Mouse (Mus musculus) MEL-GATA-1-ER (cell line): ENCODE measurements at regions not wholly inside any gene's neighbourhood (a gene's known extent, or its start where the extent isn't known, plus 50 kb on each side); places are given as distances from the start of the nearest gene placed in this dataset.
"Not testable (repeated sequence)": the region's sequence is repeated elsewhere in the genome, so short reads cannot be mapped to it uniquely, and the experiment has no call there.

Source experiments
- DNase-seq: peaks from one replicate; pipeline ENCODE4 v3.0.0-alpha.2; 2012; ENCODE audit warnings: low read depth; ENCODE audit errors: extremely low read depth

DNA sequence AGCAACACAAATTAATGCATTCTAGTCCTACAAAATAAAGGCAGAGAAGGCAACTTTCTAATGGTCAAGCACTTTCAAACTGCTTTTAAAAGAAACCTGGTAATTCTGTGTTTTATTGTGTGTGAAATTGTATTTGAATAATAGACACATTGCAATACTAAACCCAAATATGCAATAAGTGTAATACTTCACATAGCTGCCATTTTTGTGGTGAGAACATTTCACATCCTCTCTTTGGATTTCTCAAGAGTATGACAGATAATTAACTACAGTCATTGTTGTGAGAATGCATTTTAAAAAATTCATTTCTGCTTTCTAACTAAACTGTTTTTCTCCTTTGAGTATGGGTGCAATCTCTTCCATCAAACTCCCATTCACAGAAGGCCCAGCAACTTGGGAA, 256.4 kb downstream of the Sema3d start:
- no peak for DNase-seq

DNA sequence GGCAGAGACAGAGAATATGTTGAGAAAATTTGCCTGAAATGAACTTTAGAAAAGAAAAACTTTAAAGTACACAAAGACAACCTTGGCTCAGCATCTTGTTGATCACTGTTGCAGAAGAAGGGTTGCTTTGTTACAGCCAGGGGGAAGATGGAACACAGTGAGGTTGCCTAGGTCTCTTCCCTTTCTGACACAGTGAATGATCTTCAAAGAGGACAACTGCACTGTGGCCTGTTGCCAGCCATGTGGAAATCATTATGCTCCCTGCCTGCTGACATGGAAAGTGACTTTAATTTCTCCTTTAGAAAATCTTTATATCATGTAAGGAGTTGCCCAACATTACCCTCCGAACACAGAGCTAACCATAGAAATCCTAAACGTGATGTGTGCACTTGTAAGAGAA, 263.1 kb downstream of the Sema3d start:
- DNase-seq, result no peak

DNA sequence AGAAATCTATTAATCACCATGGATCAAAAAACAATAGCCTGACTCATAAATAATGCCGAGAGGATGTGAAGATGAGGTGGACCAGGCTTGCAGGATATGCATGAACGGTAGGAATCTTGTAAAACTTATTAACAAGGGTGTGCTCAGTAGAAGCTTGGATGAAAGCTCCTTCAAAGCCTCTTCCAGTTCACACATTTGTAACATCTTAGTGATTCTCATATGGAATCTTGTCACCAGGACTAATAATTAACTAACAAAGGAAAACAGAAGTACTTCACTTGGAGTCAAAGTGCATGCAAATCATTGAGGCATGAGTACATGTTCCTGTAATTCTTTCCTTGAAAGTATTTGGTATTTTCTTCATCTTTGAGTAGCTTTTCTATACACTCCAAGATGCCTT, 290.5 kb downstream of the Sema3d start:
- DNase-seq, result no peak

DNA sequence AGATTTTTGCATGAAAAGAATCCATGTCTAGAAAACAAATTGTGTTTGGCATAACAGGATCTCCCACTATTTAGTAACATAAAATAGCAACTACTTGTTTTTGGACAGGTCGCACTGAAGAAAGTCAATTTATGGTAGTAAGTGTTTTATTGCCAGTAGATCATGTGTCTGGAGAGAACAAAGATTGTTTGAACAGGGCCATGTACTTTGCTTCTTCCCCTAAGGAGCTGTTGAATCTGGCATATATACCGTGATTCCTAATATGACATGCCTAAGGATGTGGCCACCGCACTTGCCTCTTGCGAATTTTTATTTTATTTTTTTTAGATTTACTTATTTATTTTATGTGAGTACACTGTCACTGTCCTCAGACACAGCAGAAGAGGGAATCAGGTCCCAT, 290.9 kb downstream of the Sema3d start:
- DNase-seq, result no peak

DNA sequence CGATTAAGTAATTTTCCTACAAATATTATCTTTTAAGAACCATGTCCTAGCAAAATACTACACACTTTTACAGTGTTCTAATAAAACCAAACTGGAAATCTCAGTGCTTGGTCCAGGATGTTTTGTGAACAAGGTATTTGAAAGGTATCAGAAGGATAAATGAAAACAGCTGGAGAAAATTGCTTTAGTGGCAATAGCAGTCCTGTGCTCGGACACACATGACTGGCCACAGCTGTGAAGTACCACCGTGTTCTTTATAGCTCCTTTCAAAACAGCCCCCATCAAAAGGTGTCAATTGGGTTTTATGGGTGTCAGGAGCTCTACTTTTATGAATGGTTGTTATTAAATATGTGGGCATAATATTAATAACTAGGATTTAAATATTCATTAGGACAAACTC, 293.5 kb downstream of the Sema3d start:
- no peak for DNase-seq

DNA sequence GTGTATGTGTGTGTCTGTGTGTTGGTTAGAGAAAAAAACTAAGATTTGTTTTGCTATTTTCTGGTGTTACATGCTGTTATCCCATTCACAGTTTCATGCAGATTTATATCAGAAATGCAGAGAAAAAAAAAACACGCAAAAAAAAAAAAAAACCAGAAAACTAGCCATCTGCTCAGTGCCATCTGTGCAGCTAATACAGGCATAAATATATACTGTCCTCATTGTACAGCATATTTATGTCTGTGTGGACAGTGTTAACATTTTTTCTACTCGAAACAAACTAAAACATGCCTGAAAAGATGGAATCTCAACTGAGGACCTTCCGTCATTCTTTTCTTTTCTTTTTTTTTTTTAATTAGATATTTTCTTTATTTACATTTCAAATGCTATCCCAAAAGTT, 331.7 kb downstream of the Sema3d start:
- DNase-seq, result no peak

DNA sequence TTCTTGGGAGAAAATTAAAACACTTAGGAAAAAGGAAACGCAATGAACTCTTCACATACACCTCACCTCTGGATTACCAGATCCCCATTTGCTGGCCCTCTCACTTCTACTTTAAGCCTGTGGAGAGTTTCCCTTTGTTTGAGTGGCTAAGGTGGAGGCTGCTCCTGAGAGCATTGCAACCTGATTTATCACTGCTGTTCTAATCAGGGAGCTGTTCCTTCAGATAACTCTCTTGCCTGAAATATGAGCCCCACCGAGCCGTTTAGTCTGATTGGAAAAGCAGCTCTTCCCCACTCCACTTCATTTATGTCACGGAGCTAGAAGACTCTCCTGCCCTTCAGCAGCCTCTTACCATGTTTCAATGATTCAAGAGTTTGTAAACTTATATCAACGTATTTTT, 368.3 kb downstream of the Sema3d start:
- DNase-seq, result no peak

DNA sequence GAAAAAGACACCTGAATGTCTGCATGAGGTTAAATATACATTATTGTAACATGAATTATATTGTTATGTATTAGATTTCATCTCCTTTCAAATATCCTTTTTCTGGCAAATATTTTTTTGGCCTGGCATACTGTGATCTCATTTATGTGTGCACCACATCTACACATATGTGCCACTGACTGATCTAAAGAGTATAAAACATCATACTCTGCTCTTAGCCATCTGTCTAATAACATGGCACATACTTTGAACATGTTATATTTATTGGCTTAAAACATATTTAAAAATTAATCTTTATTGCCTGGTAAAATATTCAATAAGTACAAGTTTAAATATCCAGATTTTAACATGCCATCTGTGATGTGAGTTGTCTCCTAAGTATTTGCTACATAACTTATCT, 365.6 kb upstream of the Sema3a start:
- DNase-seq, result no peak

DNA sequence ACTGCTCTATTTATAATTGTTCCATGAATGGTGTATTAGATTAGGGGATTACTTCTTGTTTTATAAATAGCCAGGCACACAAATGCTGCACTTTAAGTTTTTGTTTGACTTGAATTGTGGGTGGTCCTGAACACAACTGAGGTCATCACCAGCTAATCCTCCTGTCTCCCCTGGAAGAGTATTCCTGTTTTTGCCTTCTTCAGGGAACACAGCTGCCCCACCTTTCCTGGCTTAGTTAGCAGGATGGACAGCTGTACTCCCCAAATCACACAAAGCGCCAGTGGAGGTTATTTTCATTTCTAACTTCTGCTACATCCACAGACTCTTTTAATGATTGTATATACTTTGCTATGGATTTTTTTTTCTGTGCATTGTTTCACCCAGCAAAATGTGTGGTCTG, 357.8 kb upstream of the Sema3a start:
- no peak for DNase-seq

DNA sequence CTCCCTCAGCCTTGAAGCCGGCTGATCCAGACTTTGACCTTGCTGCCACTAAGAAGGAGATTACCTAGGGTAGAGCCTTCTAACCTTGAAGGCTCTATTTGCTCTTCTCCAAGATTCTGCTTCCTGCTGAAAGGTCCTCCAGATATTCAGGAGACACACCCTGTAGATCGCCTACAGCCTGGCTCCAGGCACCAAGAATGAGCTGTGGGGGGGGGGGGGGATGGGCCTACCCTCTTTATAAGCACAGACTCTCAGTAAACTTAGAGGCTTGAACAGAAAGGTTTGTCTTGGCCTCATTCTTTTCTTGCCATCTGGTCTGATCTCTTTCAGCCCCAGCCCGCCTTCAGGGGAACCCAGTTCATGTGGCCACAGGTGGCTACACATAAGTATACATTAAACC, 342.5 kb upstream of the Sema3a start:
- DNase-seq, result no peak

DNA sequence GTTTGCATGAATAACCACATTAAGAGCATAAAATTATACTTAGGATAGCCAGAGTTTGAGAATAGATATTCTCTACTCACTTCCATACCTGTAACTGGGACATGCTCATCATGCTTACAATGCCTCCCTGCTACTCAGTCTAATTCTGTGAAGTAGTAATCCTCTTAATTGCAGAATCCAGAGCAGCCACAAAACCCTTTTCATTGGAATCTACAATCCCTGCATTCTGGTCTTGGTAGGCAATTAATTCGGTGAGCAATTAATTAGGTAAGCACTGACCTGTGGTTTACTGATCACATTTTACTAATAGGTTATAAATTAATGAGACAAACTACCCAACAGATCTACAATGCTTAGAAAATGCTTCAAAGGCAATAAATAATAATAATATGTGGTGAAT, 316.5 kb upstream of the Sema3a start:
- no peak for DNase-seq

DNA sequence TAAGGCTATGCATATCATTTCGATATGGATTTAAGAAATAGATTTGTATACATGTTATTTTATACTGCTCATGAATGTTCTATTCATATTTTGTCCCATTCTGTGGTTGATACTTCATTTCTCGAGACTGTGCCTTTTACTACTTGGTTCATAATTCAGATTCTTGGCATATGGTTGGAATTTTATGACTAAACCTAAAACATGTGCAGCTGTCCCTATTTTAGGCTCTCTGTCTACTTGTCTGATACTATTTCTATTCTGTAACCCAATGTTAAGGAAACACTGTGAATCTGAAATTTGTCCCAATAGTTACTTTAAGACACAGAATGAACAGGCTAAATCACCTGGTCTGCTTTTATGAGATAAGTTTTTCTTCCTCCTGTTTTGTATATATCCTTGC, 315.3 kb upstream of the Sema3a start:
- no peak for DNase-seq

DNA sequence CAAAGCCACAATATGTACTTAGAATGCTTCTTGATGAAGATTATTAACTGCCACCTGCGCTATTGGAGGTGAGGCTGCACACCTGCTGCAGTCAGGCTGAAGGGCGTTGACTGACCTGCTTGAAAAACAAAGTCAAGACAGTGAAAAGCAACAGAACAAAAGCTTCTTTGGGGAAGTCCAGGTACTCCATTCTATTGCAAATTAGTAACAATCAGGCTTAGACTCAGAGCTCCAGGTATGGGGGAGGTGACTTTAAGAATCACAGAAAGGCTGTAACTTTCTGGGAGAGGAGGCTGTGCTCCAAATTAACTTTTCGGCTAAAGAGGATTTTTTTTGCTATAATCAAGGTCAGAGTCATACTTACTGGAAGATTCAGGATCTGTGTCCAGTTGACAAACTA, 278.0 kb upstream of the Sema3a start:
- not testable (repeated sequence) for DNase-seq

DNA sequence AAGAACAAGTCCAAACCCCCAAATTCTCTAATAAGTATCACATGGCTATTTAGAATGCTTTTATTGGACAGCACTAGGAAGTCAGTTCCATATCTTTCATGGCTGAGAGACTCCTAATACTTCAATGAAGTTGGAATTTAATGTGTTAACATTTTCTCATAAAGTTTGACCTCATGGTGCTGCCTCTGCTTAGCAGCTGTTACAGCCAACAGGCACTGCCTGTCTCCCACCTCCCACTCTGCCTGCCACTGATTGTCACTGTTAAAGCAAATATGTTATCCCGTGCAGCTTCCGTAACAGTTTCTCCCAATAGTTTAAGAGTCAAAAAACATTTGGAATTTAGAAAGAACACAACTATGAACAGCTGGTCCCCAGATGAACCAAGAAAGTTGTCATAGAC, 268.3 kb upstream of the Sema3a start:
- DNase-seq, result no peak

DNA sequence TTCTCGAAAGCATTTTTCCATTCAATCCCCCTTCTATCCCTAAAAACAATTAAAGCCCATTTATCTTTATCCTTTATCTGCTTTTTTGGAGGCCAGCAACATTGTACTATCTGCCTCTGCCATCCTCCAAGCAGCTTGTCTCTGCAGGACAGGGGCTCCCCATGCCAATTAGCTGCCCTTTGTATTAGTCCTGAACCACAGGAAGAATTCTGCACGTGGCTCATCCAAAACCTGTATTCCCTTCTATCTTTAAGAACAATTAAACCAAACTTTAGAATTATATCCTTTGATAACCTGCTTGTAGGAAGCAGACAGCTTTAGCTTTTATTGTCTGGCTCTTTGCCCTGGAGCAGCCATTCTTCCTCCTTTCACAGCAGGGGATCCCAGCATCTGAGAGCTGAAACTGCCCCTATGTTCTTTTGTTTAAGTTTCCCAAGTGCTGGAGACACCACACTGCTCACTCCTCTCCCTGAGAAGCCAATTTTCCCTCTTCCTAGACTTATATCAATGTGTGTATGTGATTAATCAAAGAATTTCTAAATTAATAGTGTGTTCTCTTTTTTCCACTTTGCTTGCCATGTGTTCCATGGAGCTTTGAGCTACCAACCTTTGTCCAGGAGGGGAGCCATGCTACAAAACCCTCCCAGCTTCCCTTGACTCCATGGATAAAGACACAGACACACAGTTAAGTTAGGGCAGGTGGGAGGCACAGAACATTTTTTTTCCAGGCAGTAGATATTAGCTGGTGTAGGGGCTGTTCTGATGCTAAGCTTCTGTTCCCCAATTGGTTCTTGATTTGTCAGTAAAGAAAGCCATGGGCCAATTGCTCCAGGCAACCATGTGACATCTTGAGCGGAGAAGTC, 256.6 kb upstream of the Sema3a start:
- no peak for DNase-seq

DNA sequence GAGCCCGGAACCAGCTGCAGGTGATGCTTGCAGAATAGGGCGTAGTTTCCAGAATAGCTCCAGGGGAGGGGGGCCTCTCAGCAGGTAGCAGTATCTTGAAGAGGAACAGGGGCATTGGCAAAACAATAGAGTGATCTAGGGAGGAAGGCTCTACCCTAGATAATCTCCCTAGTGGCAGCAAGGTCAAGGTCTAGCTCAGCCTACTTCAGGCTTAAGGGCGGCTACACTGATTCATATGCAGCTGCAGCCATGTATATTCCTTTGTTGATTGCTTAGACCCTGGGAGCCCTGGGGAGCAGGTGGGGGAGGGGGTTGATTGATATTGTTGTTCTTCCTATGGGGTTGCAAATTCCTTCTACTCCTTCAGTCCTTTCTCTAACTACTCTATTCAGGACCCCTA, 252.3 kb upstream of the Sema3a start:
- no peak for DNase-seq

DNA sequence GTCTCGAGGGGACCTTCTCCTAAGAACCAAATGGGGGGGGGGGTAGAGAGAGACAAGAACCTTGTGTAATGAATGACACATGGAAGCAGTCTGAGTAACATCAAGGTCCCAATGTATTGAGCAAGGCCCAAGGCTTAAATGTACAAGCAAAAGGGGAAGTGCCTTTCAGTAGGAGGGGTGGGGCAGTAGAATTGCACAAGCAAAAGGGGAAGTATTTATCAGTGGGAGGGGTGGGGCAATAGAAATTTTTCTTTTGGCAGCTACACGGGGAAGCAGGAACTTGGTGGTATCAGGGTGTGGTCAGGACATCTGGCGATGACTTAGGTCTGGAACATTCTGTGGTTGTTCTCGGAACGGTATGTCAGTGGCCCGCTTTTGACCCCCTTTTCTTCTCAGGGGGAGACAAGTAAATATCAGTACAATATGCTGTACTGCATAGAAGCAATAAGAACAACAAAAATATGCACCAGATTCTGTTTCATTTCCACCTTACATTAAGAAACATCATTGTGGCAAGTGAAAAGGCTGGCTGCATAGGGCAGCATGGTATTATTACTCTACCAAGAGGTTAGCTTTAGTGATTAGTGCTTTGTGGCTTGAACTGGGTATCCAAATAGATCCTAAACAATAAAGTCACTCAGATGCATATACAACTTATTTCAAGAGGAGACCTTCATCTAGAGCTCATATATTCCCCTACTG, 247.5 kb upstream of the Sema3a start:
- peak; percentile 81 for DNase-seq

DNA sequence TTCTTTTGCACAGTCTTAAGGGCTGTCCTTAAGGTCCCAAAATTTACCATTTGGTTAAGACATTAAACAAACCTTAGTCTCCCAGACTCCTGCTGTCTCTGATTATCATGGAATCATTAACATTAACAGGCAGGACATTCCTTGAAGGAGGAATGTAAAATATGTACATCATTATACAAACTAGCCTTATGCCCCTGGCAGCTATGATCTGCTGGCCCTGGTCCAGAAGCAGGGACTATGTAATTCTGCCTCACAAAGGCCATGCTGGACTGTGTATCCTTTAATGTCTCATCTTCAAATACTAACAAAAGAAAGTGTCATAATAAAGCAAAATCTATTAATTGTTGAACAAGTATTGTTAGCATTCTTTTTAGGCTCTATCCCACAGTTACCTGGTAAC, 232.9 kb upstream of the Sema3a start:
- no peak for DNase-seq

DNA sequence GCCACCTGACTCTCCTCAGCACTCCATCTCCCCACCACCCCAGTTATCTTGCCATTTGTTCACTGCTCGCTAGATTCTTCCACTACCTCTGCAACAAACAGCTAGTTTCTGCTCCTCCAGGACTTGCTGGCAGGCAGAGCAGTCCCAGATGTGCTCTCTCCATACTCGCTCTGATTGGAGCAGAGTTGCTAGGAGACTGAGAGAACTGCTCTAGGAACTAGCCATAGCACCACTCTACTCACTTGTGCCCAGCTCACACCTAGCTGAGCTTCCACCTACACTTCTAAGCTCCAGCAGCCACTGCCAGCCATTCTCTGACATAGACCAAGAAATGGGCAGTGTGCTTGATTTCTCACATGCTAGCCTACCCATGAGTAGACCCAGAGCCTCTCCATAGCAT, 230.6 kb upstream of the Sema3a start:
- DNase-seq, result no peak

DNA sequence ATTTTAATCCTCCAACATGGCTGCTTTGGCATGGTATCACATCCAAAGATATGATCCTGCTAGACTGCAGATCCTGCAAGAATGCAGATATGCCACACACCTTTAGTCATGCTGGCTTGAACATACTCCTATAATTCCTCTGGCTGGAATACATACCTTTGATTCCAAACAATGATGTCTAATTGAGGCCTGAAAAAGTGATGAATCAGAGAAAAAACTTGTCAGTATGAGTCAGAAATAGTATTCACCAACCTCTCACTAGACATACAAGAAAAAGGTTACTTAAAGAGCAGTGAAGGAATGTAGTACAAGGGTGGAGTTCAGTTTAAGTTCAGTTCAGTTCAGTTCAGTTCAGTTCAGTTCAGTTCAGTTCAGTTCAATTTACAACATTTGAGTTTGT, 214.5 kb upstream of the Sema3a start:
- no peak for DNase-seq

DNA sequence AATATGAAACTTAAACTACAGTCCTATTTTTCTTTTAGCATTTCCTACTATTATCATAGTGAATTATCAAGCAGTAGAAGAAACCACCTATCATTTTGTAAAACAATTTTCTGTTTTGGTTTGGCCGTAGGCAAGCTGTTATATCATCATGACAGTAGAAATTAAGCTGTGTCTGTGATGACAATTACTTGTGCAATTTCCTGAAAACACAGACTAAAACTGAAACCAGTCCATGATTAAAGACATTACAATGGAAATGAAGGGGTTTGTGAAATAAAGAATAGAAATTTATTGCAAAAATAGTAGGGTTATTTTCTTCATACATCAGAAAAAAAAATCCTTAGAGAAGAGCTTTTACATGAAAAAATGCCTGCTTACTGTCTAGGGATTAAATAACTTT, 210.8 kb upstream of the Sema3a start:
- no peak for DNase-seq

DNA sequence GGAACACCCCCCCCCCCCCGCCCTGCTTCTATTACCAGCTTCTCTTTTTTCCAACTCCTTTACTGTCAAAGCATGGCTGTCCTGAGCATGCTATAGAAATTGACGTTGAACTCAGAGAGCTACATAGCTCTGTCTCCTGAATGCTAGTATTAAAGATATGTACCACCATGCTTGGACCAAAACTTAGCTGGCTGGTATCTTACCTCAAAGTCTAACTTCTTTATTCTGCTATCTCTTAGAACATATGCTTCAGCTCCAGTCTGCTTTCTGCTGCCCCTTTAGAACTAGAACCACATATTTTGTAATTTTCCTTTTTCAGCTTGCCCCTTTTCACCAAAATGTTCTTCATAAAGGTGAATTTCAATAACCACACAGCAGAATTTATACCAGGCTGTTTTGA, 205.9 kb upstream of the Sema3a start:
- no peak for DNase-seq

DNA sequence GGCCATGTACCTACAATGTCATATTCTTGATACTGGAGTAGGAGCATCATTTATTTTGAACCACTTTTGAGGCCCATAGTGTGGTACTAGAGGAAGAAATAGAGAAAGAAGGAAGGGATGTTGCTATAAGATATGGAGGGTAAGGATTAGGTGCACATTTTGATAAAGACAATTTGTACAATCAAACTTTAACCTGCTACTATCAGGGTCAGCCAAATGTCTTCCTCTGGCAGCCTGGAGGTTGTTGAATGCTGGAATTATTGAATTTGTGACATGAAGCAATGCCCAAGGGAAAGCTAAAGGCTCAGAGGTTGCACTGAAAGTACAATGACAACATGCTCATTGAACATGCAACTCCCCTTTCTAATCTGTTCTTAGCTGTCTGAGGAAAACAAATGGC, 202.3 kb upstream of the Sema3a start:
- peak; percentile 39 for DNase-seq
